Mouse (Mus musculus) neural tube, embryonic 11.5 days (tissue): ENCODE data around the gene Gm13691. TPM values are rescaled to one million over a fixed set of nuclear protein-coding genes. Genes with fewer than 3 reads are reported as not detected.
"Not testable (repeated sequence)": the region's sequence is repeated elsewhere in the genome, so short reads cannot be mapped to it uniquely, and the experiment has no call there.

Experiments used
- ATAC-seq: fragments of 200-750 bp; cut with Nextera tagmentation; 2 replicates; pipeline ENCODE4 v1.8.0; 2017; ENCODE audit warnings: moderate number of reproducible peaks, mild to moderate bottlenecking, moderate TSS enrichment, moderate library complexity; ENCODE audit not compliant: insufficient read depth, low FRiP score, low TSS enrichment
- DNase-seq: peaks from one replicate; pipeline ENCODE4 v3.0.0-alpha.2; 2015; ENCODE audit warnings: low spot score
- H3K27ac ChIP-seq: fragments of 300-500 bp; sonication (generic); 2 replicates; pipeline ENCODE4 v1.5.1; 2014; ENCODE audit warnings: low read depth, mild to moderate bottlenecking, low read length
- H3K27me3 ChIP-seq: fragments of 300-500 bp; sonication (generic); 2 replicates; pipeline ENCODE4 v1.6.1; 2014; ENCODE audit warnings: mild to moderate bottlenecking, low read length, mixed read lengths; ENCODE audit not compliant: control insufficient read depth, insufficient read depth
- H3K36me3 ChIP-seq: fragments of 300-500 bp; sonication (generic); 2 replicates; pipeline ENCODE4 v1.6.1; 2014; ENCODE audit warnings: mild to moderate bottlenecking, low read length, moderate library complexity, mixed read lengths; ENCODE audit not compliant: control insufficient read depth, insufficient read depth
- H3K4me1 ChIP-seq: fragments of 300-500 bp; sonication (generic); 2 replicates; pipeline ENCODE4 v1.6.1; 2014; ENCODE audit warnings: low read length, mixed read lengths; ENCODE audit not compliant: control insufficient read depth, insufficient read depth
- H3K4me2 ChIP-seq: fragments of 300-500 bp; sonication (generic); 2 replicates; pipeline ENCODE4 v1.6.1; 2014; ENCODE audit warnings: low read depth, mild to moderate bottlenecking, moderate library complexity
- H3K4me3 ChIP-seq: fragments of 300-500 bp; sonication (generic); 2 replicates; pipeline ENCODE4 v1.5.1; 2014; ENCODE audit warnings: low read depth, low read length
- H3K9ac ChIP-seq: fragments of 300-500 bp; sonication (generic); 2 replicates; pipeline ENCODE4 v1.6.1; 2014; ENCODE audit warnings: mild to moderate bottlenecking, low read length
- H3K9me3 ChIP-seq: fragments of 300-500 bp; sonication (generic); 2 replicates; pipeline ENCODE4 v1.6.1; 2016; ENCODE audit warnings: low read length; ENCODE audit not compliant: control insufficient read depth
- WGBS: fragments of 180-500 bp; shearing (Covaris S2); extraction: QIAGEN DNeasy Blood & Tissue Kit; methylation state at CpG from one replicate; pipeline ENCODE4 v1.1.7; 2014; 5-methylcytosine and 5-hydroxymethylcytosine counted together
- polyA plus RNA-seq: library from polyadenylated mRNA; unstranded; fragments of >200 nt; fragmentation: Nextera tagmentation; extraction: Ambion mirVana; gene quantifications from 2 replicates; pipeline ENCODE4 v1.2.1, GENCODE M21; 2014

Gm13691 gene
- polyA plus RNA-seq, 1 experiment from 2014 or later, result not detected

DNA sequence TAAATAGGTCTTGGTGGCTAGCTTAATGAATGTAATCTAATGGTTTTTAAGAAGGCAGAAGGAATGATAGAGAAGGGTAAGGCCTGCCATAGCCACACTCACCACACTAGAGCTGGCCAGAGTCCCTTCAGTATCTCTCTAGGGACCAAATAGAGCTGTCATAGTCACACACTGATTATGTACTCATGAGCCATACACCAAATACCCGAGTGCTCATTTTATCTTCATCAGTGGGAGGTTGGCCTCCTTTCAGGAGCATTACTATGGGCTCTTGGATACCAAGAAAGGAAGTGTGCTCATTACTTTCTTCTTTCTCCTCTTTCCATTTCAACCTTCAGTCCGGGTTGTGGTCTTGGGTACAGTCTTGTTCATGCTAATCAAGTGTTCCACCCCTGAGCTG, 31.6 kb downstream of the Gm13691 start:
- DNase-seq (no peak), ATAC-seq (no peak)
- no peak overlapping the region for H3K4me3 ChIP-seq
- H3K4me2 ChIP-seq, result no peak overlapping the region
- H3K9me3 ChIP-seq, result no peaks in the 10 kb centered on the region
- H3K4me1 ChIP-seq, result no peaks in the 10 kb centered on the region
- WGBS, result 82% methylated on average over 2 of the region's 2 CpGs
- H3K27ac ChIP-seq, result no peak overlapping the region
- H3K27me3 ChIP-seq, result no peaks in the 10 kb centered on the region
- H3K9ac ChIP-seq, result no peak overlapping the region
- H3K36me3 ChIP-seq, result no peaks in the 10 kb centered on the region

DNA sequence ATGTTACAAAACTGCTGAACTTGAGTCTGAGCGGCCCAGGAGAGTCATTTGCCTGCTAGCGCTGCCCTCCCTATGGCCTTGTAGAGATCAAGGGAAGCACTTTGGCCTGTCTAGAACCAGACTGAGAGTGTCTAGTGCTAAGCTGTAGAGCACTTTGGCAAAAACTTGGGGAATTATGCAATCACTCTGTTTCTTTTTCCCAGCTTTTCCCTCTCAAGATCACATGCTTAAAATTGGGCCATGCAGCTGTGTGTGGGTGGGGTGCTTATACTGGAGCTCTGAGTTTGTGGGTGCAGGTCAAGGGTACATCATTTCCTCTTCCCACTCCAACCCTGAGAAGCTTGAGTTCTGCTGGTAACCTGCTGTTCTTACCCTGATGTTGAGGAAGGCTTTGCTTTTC, 32.6 kb downstream of the Gm13691 start:
- Histone ChIP-seq H3K4me2 (no peak overlapping the region), H3K4me1 (no peaks in the 10 kb centered on the region), H3K27ac (no peak overlapping the region), H3K36me3 (no peaks in the 10 kb centered on the region), H3K9me3 (no peaks in the 10 kb centered on the region), H3K27me3 (no peaks in the 10 kb centered on the region), H3K9ac (no peak overlapping the region), H3K4me3 (no peak overlapping the region)
- WGBS, result 80% methylated on average over 2 of the region's 2 CpGs
- no peak for DNase-seq
- ATAC-seq, result no peak

DNA sequence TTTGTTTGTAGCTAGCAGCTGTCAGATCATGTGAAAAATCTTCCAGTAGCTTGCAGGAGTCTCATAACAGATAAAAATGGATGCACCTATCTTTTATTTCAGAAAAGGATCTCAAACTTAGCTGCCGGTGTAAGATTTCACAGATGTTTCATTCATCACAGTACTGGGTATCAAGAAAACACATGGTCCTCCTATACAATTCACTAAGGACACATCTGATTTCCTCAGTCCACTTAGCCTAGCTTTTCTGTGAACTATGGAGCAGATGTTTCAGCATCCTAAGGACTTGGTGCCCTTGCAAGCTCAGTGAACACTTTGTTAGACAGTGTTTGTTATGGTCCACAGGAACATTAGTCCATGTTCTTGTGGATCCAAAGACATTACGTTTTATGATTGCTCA, 33.0 kb downstream of the Gm13691 start:
- no peaks in the 10 kb centered on the region for H3K36me3 ChIP-seq
- H3K27ac ChIP-seq, result no peak overlapping the region
- 74% methylated on average over 2 of the region's 2 CpGs for WGBS
- no peak for DNase-seq
- no peaks in the 10 kb centered on the region for H3K4me1 ChIP-seq
- no peak overlapping the region for H3K9ac ChIP-seq
- no peak for ATAC-seq
- no peaks in the 10 kb centered on the region for H3K27me3 ChIP-seq
- H3K9me3 ChIP-seq, result no peaks in the 10 kb centered on the region
- H3K4me3 ChIP-seq, result no peak overlapping the region
- no peak overlapping the region for H3K4me2 ChIP-seq

DNA sequence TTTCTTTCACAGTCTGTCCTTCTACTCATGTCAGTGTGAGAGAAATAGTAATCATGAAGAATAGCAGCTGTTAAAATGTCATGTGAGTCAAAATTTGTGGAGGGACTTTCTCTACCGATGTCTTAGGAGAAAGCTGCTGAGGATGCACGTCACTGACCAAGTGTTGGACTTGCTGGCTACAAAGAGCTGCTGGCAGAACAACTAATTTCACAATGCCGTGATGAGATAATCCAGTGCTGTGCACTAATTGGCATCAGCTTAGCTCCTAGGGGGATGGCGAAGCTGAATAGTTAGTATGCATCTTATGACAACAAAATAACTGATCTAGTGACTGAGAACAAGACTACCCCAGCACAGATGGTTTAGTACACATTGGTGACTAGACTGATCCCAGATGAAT, 34.9 kb downstream of the Gm13691 start:
- no peaks in the 10 kb centered on the region for H3K27me3 ChIP-seq
- ATAC-seq (no peak), DNase-seq (no peak)
- H3K9ac ChIP-seq, result no peak overlapping the region
- H3K27ac ChIP-seq, result no peak overlapping the region
- no peak overlapping the region for H3K4me2 ChIP-seq
- H3K4me1 ChIP-seq, result no peaks in the 10 kb centered on the region
- H3K9me3 ChIP-seq, result no peaks in the 10 kb centered on the region
- 84% methylated on average over 4 of the region's 4 CpGs for WGBS
- H3K4me3 ChIP-seq, result no peak overlapping the region
- H3K36me3 ChIP-seq, result no peaks in the 10 kb centered on the region

DNA sequence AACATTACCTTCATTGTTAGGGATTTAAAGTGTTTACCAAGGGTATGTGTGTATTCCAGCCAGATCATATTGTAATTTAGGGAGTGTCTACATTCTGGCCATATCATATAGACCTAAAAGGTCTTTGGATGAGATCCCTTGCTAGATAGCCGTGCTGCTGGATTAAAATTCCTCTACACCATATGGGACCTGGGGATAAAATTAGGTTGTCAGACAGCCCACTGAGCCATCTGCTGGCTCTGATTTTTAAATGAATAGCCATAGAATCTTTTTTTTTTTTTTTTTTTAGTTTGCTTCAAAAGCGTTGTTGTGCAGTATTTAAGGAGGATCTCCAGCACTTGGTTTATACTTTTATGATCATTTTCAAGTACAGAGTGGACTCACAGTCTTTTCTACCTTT, 42.2 kb downstream of the Gm13691 start:
- no peaks in the 10 kb centered on the region for H3K27me3 ChIP-seq
- no peak overlapping the region for H3K4me2 ChIP-seq
- no peaks in the 10 kb centered on the region for H3K36me3 ChIP-seq
- no peak overlapping the region for H3K4me3 ChIP-seq
- no peak for DNase-seq
- no peak overlapping the region for H3K9ac ChIP-seq
- no peak for ATAC-seq
- no peaks in the 10 kb centered on the region for H3K9me3 ChIP-seq
- H3K27ac ChIP-seq, result no peak overlapping the region
- 79% methylated on average over 2 of the region's 2 CpGs for WGBS
- H3K4me1 ChIP-seq, result no peaks in the 10 kb centered on the region

DNA sequence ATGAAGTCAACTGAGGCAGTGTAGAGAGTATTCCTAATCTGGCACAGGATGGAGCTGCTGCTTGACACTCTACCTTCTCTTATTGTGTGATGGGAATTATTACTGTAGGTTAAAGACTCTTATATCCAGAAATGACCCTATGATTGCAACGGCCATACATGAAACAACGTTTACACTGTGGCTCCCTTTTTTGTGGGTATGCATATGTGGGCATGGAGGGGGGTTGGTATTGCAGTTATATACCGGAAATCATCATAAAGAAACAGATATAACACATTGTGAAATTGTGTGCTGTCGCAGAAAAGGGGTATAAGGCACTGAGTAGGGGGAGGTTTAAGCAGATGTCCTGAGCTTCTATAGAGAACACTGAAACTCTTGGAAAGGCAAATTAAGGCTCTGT, 45.6 kb downstream of the Gm13691 start:
- H3K4me1 ChIP-seq, result no peaks in the 10 kb centered on the region
- H3K9me3 ChIP-seq, result no peaks in the 10 kb centered on the region
- H3K9ac ChIP-seq, result no peak overlapping the region
- H3K36me3 ChIP-seq, result no peaks in the 10 kb centered on the region
- no peak overlapping the region for H3K4me2 ChIP-seq
- WGBS, result 87% methylated on average over 4 of the region's 4 CpGs
- no peak overlapping the region for H3K4me3 ChIP-seq
- H3K27ac ChIP-seq, result no peak overlapping the region
- H3K27me3 ChIP-seq, result no peaks in the 10 kb centered on the region
- no peak for DNase-seq
- ATAC-seq, result no peak

DNA sequence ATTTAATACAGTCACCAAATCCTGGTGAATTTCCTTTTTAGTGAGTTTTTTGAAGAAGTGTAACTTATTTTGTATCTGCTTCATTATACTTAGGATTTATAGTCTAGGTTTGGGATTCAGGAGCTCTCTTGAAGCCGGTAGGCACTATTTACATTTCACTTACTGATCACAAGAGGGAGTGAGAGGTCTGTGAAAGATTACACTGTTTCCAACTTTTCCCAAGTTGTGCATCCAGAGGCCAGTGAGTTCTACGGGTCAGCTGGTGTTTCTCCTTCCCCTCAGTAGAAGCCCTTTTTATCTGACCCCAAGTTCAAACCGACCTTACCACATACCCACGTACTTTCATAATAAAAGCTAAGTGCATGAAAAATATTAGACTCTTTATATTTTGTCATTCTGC, 47.0 kb downstream of the Gm13691 start:
- WGBS, result 33% methylated on average over 4 of the region's 4 CpGs
- Histone ChIP-seq H3K9me3 (no peaks in the 10 kb centered on the region), H3K27ac (no peak overlapping the region), H3K27me3 (no peaks in the 10 kb centered on the region), H3K4me1 (no peaks in the 10 kb centered on the region), H3K36me3 (no peaks in the 10 kb centered on the region), H3K9ac (no peak overlapping the region), H3K4me3 (no peak overlapping the region), H3K4me2 (no peak overlapping the region)
- ATAC-seq, result no peak
- DNase-seq, result no peak

DNA sequence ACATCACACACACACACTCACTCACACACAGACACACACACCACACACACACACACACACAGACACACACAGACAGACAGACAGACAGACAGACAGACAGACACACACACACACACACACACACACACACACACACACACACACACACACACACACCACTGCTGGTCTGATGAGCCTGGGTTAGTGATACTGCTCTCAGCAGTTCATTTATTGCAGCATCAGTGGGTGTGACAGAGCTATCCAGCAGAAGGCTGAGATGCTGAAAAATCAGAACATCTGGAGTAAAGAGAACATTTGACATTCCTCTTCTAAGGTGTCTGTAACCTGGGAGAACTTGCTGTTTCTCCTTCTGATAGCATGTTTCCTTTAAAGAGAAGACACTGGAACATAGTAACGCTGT, 47.6 kb downstream of the Gm13691 start:
- H3K4me1 ChIP-seq, H3K36me3 ChIP-seq, H3K4me2 ChIP-seq, H3K27ac ChIP-seq, H3K9ac ChIP-seq, H3K27me3 ChIP-seq, DNase-seq, ATAC-seq, H3K9me3 ChIP-seq, H3K4me3 ChIP-seq: not testable (repeated sequence)
- WGBS, result 83% methylated on average over 1 of the region's 1 CpGs

DNA sequence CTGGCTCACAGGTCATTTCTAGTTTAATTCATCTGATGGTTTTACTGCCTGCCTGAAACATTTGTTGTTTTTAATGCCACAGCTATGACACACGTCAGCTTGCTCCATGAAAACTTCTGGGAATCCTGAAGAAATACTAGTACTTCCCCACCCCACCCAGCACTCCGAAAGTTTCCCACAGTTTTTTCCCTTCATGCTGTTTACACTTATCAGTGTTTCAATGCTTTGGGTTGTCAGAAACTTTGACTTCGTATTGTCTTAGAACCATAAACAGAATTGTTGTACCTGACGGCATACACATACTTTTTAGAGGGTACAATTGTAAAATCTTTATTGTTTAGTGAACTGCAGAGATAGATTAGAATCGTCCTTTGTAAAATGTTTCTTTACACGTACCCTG, 48.9 kb downstream of the Gm13691 start:
- Histone ChIP-seq H3K4me3 (no peak overlapping the region), H3K27ac (no peak overlapping the region), H3K27me3 (no peaks in the 10 kb centered on the region), H3K9me3 (no peaks in the 10 kb centered on the region), H3K4me1 (no peaks in the 10 kb centered on the region), H3K36me3 (no peaks in the 10 kb centered on the region), H3K9ac (no peak overlapping the region), H3K4me2 (no peak overlapping the region)
- WGBS, result 63% methylated on average over 6 of the region's 6 CpGs
- ATAC-seq (no peak), DNase-seq (no peak)
